Mouse (Mus musculus): ENCODE results near the gene Dnmbp. TPM values are rescaled to one million over a fixed set of nuclear protein-coding genes. Genes with fewer than 3 reads are reported as not detected.
A peak's percentile ranks its signal among the peaks of the same experiment; 100 is the strongest.

The Dnmbp gene
- polyA plus RNA-seq, 1 experiment from 2014 or later: 14.2 TPM

DNA sequence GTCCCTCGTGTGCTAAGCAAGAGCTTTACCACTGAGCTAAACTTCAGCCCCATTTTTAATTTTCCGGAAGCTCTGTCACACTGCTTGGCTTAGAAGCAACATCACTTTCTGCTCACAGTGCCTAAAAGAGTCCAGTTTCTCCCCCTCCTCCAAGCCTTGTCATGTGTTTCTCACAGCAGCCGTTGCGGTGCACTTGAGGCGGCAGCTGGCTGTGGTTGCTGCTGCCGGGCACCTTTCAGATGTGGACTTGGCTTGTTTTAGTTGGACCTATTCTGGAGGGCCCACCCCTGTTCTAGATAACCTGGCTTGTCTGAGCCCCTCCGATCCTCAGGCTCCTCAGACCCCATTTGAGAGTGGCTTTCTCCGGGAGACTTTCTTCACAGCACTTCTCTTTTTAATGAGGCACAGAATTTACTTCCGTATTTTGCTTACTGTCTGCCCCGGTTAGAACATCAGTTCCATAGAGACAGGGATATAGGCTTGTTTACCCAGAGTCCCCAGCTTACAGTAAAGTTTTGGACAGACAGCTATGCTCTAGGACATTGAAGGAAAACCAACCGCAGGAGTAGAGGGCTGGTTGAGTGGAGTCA, 25.6 kb upstream of the Dnmbp start:
- no peak for TF ChIP-seq EP300 (optimal IDR thresholded peaks at IDR 0.05)
- no peak for TF ChIP-seq CTCF (IDR thresholded peaks at IDR 0.05; ENCODE audit: low read depth)
- Histone ChIP-seq H3K27ac (replicated peaks) (no peak overlapping the region), H3K9me3 (ENCODE audit: control insufficient read depth, low read length) (no peaks in the 10 kb centered on the region), H3K4me2 (replicated peaks; ENCODE audit: low read depth) (no peak overlapping the region), H3K9ac (ENCODE audit: low read length) (no peak overlapping the region), H3K27me3 (ENCODE audit: control insufficient read depth, insufficient read depth, low read length) (no peaks in the 10 kb centered on the region), H3K4me3 (ENCODE audit: low read depth, low read length) (no peak overlapping the region), H3K36me3 (ENCODE audit: control insufficient read depth, insufficient read depth, low read length) (no peaks in the 10 kb centered on the region), H3K4me1 (replicated peaks; ENCODE audit: control insufficient read depth, insufficient read depth) (no peaks in the 10 kb centered on the region)
- no peak for ATAC-seq (ENCODE audit: low FRiP score, low TSS enrichment)
- DNase-seq (ENCODE audit: low spot score): no peak
- 71% methylated on average over 11 of the region's 11 CpGs for WGBS

DNA sequence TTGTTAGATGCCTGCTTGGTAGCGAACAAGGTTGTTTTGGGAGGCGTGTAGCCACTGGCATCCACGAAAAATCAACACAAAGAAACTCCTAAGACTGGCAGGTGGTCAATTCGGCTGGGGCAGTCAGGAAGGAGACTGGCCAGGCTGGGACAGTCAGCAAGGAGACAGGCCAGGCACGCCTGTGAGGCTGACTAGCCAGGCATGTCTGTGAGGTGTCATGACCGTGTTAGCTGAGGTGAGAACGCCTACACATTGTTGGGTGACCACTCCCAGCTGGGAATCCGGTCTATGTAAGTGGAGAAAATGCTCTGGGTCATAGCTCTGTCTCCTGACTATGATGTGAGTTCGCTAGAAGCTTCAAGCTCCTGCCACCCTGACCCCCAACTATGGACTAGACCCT, 22.8 kb upstream of the Dnmbp start:
- 57% methylated on average over 9 of the region's 9 CpGs for WGBS
- DNase-seq (ENCODE audit: low spot score) (no peak), ATAC-seq (ENCODE audit: low FRiP score, low TSS enrichment) (no peak)
- no peaks in the 10 kb centered on the region for H3K36me3 ChIP-seq (ENCODE audit: control insufficient read depth, insufficient read depth, low read length)
- H3K9ac ChIP-seq (ENCODE audit: low read length): no peak overlapping the region
- H3K9me3 ChIP-seq (ENCODE audit: control insufficient read depth, low read length): no peaks in the 10 kb centered on the region
- TF ChIP-seq CTCF (IDR thresholded peaks at IDR 0.05; ENCODE audit: low read depth) (no peak), EP300 (optimal IDR thresholded peaks at IDR 0.05) (no peak)
- H3K27me3 ChIP-seq (ENCODE audit: control insufficient read depth, insufficient read depth, low read length): no peaks in the 10 kb centered on the region
- no peak overlapping the region for H3K4me2 ChIP-seq (replicated peaks; ENCODE audit: low read depth)
- H3K4me3 ChIP-seq (ENCODE audit: low read depth, low read length): no peak overlapping the region
- H3K27ac ChIP-seq (replicated peaks): no peak overlapping the region
- no peaks in the 10 kb centered on the region for H3K4me1 ChIP-seq (replicated peaks; ENCODE audit: control insufficient read depth, insufficient read depth)

DNA sequence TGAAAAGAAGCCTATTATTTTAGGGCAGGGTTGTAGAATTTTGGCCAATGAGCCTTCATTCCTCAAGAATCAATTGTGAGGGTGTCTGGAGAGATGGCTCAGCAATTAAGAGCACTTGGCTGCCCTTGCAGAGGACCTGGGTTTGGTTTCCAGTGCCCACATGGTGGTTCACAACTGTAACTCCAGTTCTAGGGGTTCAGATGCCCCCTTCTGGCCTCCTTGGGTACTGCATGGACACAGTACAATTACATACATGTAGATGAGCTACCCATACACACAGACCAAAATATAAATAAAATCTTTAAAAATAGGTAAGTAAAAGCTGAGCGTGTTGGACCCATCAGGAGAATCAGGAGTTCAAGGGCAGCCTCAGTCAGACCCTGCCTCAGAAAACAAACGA, 21.2 kb upstream of the Dnmbp start:
- no peak for TF ChIP-seq EP300 (optimal IDR thresholded peaks at IDR 0.05)
- peak; percentile 65 for TF ChIP-seq CTCF (IDR thresholded peaks at IDR 0.05; ENCODE audit: low read depth)
- Histone ChIP-seq H3K9me3 (ENCODE audit: control insufficient read depth, low read length) (no peaks in the 10 kb centered on the region), H3K36me3 (ENCODE audit: control insufficient read depth, insufficient read depth, low read length) (no peaks in the 10 kb centered on the region), H3K27ac (replicated peaks) (no peak overlapping the region), H3K4me2 (replicated peaks; ENCODE audit: low read depth) (no peak overlapping the region), H3K9ac (ENCODE audit: low read length) (no peak overlapping the region), H3K4me3 (ENCODE audit: low read depth, low read length) (no peak overlapping the region), H3K4me1 (replicated peaks; ENCODE audit: control insufficient read depth, insufficient read depth) (no peaks in the 10 kb centered on the region), H3K27me3 (ENCODE audit: control insufficient read depth, insufficient read depth, low read length) (no peaks in the 10 kb centered on the region)
- DNase-seq (ENCODE audit: low spot score): no peak
- WGBS: 94% methylated on average over 2 of the region's 2 CpGs
- no peak for ATAC-seq (ENCODE audit: low FRiP score, low TSS enrichment)

DNA sequence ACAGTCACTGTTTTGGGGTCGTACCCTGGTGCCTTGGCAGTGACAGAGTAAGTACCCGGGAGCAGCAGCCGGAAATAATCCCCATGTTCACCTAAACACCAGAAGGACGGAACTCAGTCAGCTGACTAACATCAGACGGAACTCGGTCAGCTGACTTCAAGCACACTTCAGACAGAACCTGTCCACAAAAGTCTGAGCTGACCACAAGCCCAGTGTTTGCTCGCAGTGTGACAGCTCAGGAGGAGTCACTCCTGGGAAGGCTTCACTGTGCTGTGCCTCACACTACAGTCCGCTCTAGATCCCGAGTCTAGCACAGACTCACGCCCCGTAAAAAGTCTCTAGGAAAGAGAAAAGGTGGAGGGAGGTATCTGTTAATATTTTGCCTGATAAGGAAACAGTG, 20.0 kb upstream of the Dnmbp start:
- H3K36me3 ChIP-seq (ENCODE audit: control insufficient read depth, insufficient read depth, low read length): no peaks in the 10 kb centered on the region
- H3K9ac ChIP-seq (ENCODE audit: low read length): no peak overlapping the region
- TF ChIP-seq EP300 (optimal IDR thresholded peaks at IDR 0.05) (no peak), CTCF (IDR thresholded peaks at IDR 0.05; ENCODE audit: low read depth) (no peak)
- H3K27me3 ChIP-seq (ENCODE audit: control insufficient read depth, insufficient read depth, low read length): no peaks in the 10 kb centered on the region
- WGBS: 84% methylated on average over 11 of the region's 11 CpGs
- H3K4me2 ChIP-seq (replicated peaks; ENCODE audit: low read depth): no peak overlapping the region
- peak; percentile 35; the same call in 1 of the 2 replicates for ATAC-seq (ENCODE audit: low FRiP score, low TSS enrichment)
- no peaks in the 10 kb centered on the region for H3K9me3 ChIP-seq (ENCODE audit: control insufficient read depth, low read length)
- no peak overlapping the region for H3K27ac ChIP-seq (replicated peaks)
- no peaks in the 10 kb centered on the region for H3K4me1 ChIP-seq (replicated peaks; ENCODE audit: control insufficient read depth, insufficient read depth)
- H3K4me3 ChIP-seq (ENCODE audit: low read depth, low read length): no peak overlapping the region
- no peak for DNase-seq (ENCODE audit: low spot score)

DNA sequence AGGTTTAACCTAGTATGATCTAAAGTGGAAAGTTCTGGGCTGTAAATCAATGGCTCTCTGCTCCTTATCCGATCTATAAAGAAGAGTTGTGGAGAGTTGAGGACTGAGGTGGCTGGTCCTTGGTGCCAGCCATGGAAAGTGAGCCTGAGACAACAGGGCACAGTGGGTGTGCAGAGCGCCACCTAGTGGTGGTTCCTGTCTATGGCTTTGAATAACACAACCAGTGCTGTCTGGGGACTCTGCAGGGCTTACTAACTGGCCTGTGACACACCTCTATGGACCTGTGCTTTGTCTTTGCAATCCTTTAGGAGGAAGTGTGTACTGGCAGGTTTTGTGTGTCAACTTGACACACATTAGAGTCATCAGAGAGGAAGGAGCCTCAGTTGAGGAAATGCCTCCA, 19.2 kb upstream of the Dnmbp start:
- Histone ChIP-seq H3K4me3 (ENCODE audit: low read depth, low read length) (no peak overlapping the region), H3K27ac (replicated peaks) (no peak overlapping the region)
- no peak for TF ChIP-seq EP300 (optimal IDR thresholded peaks at IDR 0.05)
- TF ChIP-seq CTCF (IDR thresholded peaks at IDR 0.05; ENCODE audit: low read depth): peak; percentile 96

DNA sequence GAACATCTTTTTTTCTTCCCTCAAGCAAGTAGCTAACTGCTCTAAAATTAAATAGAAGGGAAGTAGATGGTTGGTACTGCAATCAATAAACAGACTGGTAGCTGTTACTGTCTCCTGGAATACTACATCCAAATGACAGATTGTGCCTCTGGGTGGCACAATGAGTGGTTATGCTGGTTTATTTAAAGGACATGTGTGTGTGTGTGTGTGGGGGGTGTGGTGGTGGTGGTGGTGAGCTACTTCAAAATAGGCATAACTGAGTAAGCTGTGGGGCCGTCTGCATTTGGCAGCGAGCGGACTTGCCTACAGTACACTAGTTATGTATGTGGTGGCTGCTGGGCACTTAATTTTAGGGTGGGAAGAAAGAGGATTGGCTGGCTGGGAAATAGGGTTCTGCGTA, 17.9 kb upstream of the Dnmbp start:
- DNase-seq (ENCODE audit: low spot score): no peak
- no peak overlapping the region for H3K9ac ChIP-seq (ENCODE audit: low read length)
- WGBS: 85% methylated on average over 4 of the region's 4 CpGs
- H3K9me3 ChIP-seq (ENCODE audit: control insufficient read depth, low read length): no peaks in the 10 kb centered on the region
- H3K27ac ChIP-seq (replicated peaks): no peak overlapping the region
- H3K36me3 ChIP-seq (ENCODE audit: control insufficient read depth, insufficient read depth, low read length): no peaks in the 10 kb centered on the region
- H3K4me2 ChIP-seq (replicated peaks; ENCODE audit: low read depth): no peak overlapping the region
- ATAC-seq (ENCODE audit: low FRiP score, low TSS enrichment): no peak
- TF ChIP-seq EP300 (optimal IDR thresholded peaks at IDR 0.05) (no peak), CTCF (IDR thresholded peaks at IDR 0.05; ENCODE audit: low read depth) (no peak)
- H3K4me1 ChIP-seq (replicated peaks; ENCODE audit: control insufficient read depth, insufficient read depth): no peaks in the 10 kb centered on the region
- no peaks in the 10 kb centered on the region for H3K27me3 ChIP-seq (ENCODE audit: control insufficient read depth, insufficient read depth, low read length)
- H3K4me3 ChIP-seq (ENCODE audit: low read depth, low read length): no peak overlapping the region

More for the DNA sequence above, 19.2 kb upstream of the Dnmbp start:
- WGBS: 22% methylated on average over 2 of the region's 2 CpGs
- Histone ChIP-seq H3K27me3 (ENCODE audit: control insufficient read depth, insufficient read depth, low read length) (no peaks in the 10 kb centered on the region), H3K4me1 (replicated peaks; ENCODE audit: control insufficient read depth, insufficient read depth) (no peaks in the 10 kb centered on the region), H3K9ac (ENCODE audit: low read length) (no peak overlapping the region), H3K9me3 (ENCODE audit: control insufficient read depth, low read length) (no peaks in the 10 kb centered on the region), H3K36me3 (ENCODE audit: control insufficient read depth, insufficient read depth, low read length) (no peaks in the 10 kb centered on the region), H3K4me2 (replicated peaks; ENCODE audit: low read depth) (no peak overlapping the region)
- ATAC-seq (ENCODE audit: low FRiP score, low TSS enrichment) (peak; percentile 87), DNase-seq (ENCODE audit: low spot score) (peak; percentile 83)
